8 mouse cellular contexts compared by ENCODE assay signal in genomic region chr7:73617910-73618757, GRCm38 (mm10).
DNase-seq lines count a peak whose midpoint lies in the region; ATAC-seq lines count a peak whose summit lies in the region.

No protein-coding gene starts in this region.

- WGBS in hindbrain, embryonic 13.5 days, result under 1% methylated on average over 70 of the region's 86 CpGs

- peak; percentile 97 for ATAC-seq in hindbrain, embryonic 13.5 days (ENCODE audit: low FRiP score)

- peaks cover 30% of the 10 kb centered on the region for H3K4me1 ChIP-seq in hindbrain, embryonic 13.5 days (replicated peaks)

- H3K4me3 ChIP-seq in hindbrain, embryonic 13.5 days, result peak overlapping the region; percentile 59

- H3K27me3 ChIP-seq in hindbrain, embryonic 13.5 days, result no peaks in the 10 kb centered on the region

- peak; percentile 97 for DNase-seq in R1 (ENCODE audit: low read depth, low spot score)
- peak; percentile 100 for DNase-seq in cerebellum, postnatal 14 days
- peak; percentile 95 to 99 for DNase-seq in frontal cortex, postnatal 14 days (ENCODE audit: low spot score in 2 of 2)
- DNase-seq in layer of hippocampus, postnatal 25 days (ENCODE audit: extremely low spot score in 1 of 2, low spot score in 1 of 2), result peak; percentile 100
- peak; percentile 99 for DNase-seq in lung, postnatal 14 days
- DNase-seq in ovary, postnatal 36 days (ENCODE audit: low spot score), result peak; percentile 100
- peak; percentile 100 for DNase-seq in thymus, postnatal 14 days

- H3K4me2 ChIP-seq in hindbrain, embryonic 13.5 days, result peak overlapping the region; percentile 75

- peak overlapping the region; percentile 96 for H3K9ac ChIP-seq in hindbrain, embryonic 13.5 days

- no peaks in the 10 kb centered on the region for H3K36me3 ChIP-seq in hindbrain, embryonic 13.5 days

- no peaks in the 10 kb centered on the region for H3K9me3 ChIP-seq in hindbrain, embryonic 13.5 days

- peak overlapping the region; percentile 100 for H3K27ac ChIP-seq in hindbrain, embryonic 13.5 days

Comparison
In these comparisons a context has a peak if more than half of its experiments do, and no peak if none do; other contexts are left out.
1. Peak in every context shown above with its lines: DNase-seq, ATAC-seq, H3K4me3 ChIP-seq and H3K27ac ChIP-seq.